Mouse (Mus musculus): Measurements from ENCODE around the gene Etl4. TPM values are rescaled to one million over a fixed set of nuclear protein-coding genes. Genes with fewer than 3 reads are reported as not detected.

Etl4 gene
- polyA plus RNA-seq, 2 experiments = 38.3 to 44.9 TPM

GRCm38 (mm10) chr2:20492125-20492524 is 582.5 kb downstream of the Etl4 start:
- ATAC-seq (ENCODE audit: low FRiP score, low read depth) (no peak), DNase-seq (ENCODE audit: low spot score) (no peak)
- no peaks in the 10 kb centered on the region for H3K4me1 ChIP-seq (ENCODE audit: control insufficient read depth, insufficient read depth, low read length)
- no peak overlapping the region for H3K27ac ChIP-seq (replicated peaks; ENCODE audit: low read depth, low read length)
- 55% methylated on average over 2 of the region's 2 CpGs for WGBS
- no peaks in the 10 kb centered on the region for H3K9me3 ChIP-seq (ENCODE audit: control insufficient read depth, low read length)
- no peak overlapping the region for H3K4me2 ChIP-seq (replicated peaks; ENCODE audit: low read depth, low read length, severe bottlenecking)
- no peaks in the 10 kb centered on the region for H3K36me3 ChIP-seq (ENCODE audit: control insufficient read depth, insufficient read depth, low read length)
- no peak overlapping the region for H3K4me3 ChIP-seq (replicated peaks; ENCODE audit: low read length)
- no peak overlapping the region for H3K9ac ChIP-seq (ENCODE audit: low read depth, low read length, severe bottlenecking)
- no peaks in the 10 kb centered on the region for H3K27me3 ChIP-seq (ENCODE audit: control insufficient read depth, insufficient read depth, low read length)
- no peak for TF ChIP-seq POLR2A (IDR thresholded peaks at IDR 0.05; ENCODE audit: borderline replicate concordance, extremely low read depth, insufficient read depth, insufficient read length)

GRCm38 (mm10) chr2:20493806-20494205 is 584.2 kb downstream of the Etl4 start:
- H3K4me3 ChIP-seq (replicated peaks; ENCODE audit: low read length) = no peak overlapping the region
- WGBS = 83% methylated on average over 2 of the region's 2 CpGs
- no peaks in the 10 kb centered on the region for H3K27me3 ChIP-seq (ENCODE audit: control insufficient read depth, insufficient read depth, low read length)
- H3K36me3 ChIP-seq (ENCODE audit: control insufficient read depth, insufficient read depth, low read length) = no peaks in the 10 kb centered on the region
- no peaks in the 10 kb centered on the region for H3K4me1 ChIP-seq (ENCODE audit: control insufficient read depth, insufficient read depth, low read length)
- DNase-seq (ENCODE audit: low spot score) (no peak), ATAC-seq (ENCODE audit: low FRiP score, low read depth) (no peak)
- no peak overlapping the region for H3K27ac ChIP-seq (replicated peaks; ENCODE audit: low read depth, low read length)
- no peaks in the 10 kb centered on the region for H3K9me3 ChIP-seq (ENCODE audit: control insufficient read depth, low read length)
- no peak overlapping the region for H3K9ac ChIP-seq (ENCODE audit: low read depth, low read length, severe bottlenecking)
- H3K4me2 ChIP-seq (replicated peaks; ENCODE audit: low read depth, low read length, severe bottlenecking) = no peak overlapping the region
- no peak for TF ChIP-seq POLR2A (IDR thresholded peaks at IDR 0.05; ENCODE audit: borderline replicate concordance, extremely low read depth, insufficient read depth, insufficient read length)

GRCm38 (mm10) chr2:20494666-20495065 is 585.1 kb downstream of the Etl4 start:
- Histone ChIP-seq H3K36me3 (ENCODE audit: control insufficient read depth, insufficient read depth, low read length) (no peaks in the 10 kb centered on the region), H3K4me2 (replicated peaks; ENCODE audit: low read depth, low read length, severe bottlenecking) (no peak overlapping the region), H3K27me3 (ENCODE audit: control insufficient read depth, insufficient read depth, low read length) (no peaks in the 10 kb centered on the region), H3K9me3 (ENCODE audit: control insufficient read depth, low read length) (no peaks in the 10 kb centered on the region), H3K4me3 (replicated peaks; ENCODE audit: low read length) (no peak overlapping the region), H3K4me1 (ENCODE audit: control insufficient read depth, insufficient read depth, low read length) (no peaks in the 10 kb centered on the region), H3K27ac (replicated peaks; ENCODE audit: low read depth, low read length) (no peak overlapping the region), H3K9ac (ENCODE audit: low read depth, low read length, severe bottlenecking) (no peak overlapping the region)
- ATAC-seq (ENCODE audit: low FRiP score, low read depth) (no peak), DNase-seq (ENCODE audit: low spot score) (peak; percentile 76)
- no peak for TF ChIP-seq POLR2A (IDR thresholded peaks at IDR 0.05; ENCODE audit: borderline replicate concordance, extremely low read depth, insufficient read depth, insufficient read length)
- 25% methylated on average over 3 of the region's 3 CpGs for WGBS

GRCm38 (mm10) chr2:20496219-20496800 is 586.7 kb downstream of the Etl4 start:
- H3K27ac ChIP-seq (replicated peaks; ENCODE audit: low read depth, low read length) = no peak overlapping the region
- no peaks in the 10 kb centered on the region for H3K4me1 ChIP-seq (ENCODE audit: control insufficient read depth, insufficient read depth, low read length)
- no peak for ATAC-seq (ENCODE audit: low FRiP score, low read depth)
- no peaks in the 10 kb centered on the region for H3K36me3 ChIP-seq (ENCODE audit: control insufficient read depth, insufficient read depth, low read length)
- no peaks in the 10 kb centered on the region for H3K27me3 ChIP-seq (ENCODE audit: control insufficient read depth, insufficient read depth, low read length)
- DNase-seq (ENCODE audit: low spot score) = no peak
- no peak overlapping the region for H3K9ac ChIP-seq (ENCODE audit: low read depth, low read length, severe bottlenecking)
- no peak overlapping the region for H3K4me3 ChIP-seq (replicated peaks; ENCODE audit: low read length)
- H3K9me3 ChIP-seq (ENCODE audit: control insufficient read depth, low read length) = 0 out of 2 replicates have a peak, but pooled peaks cover 6% of the 10 kb centered on the region
- no peak overlapping the region for H3K4me2 ChIP-seq (replicated peaks; ENCODE audit: low read depth, low read length, severe bottlenecking)
- TF ChIP-seq POLR2A (IDR thresholded peaks at IDR 0.05; ENCODE audit: borderline replicate concordance, extremely low read depth, insufficient read depth, insufficient read length) = no peak
- 64% methylated on average over 8 of the region's 8 CpGs for WGBS

GRCm38 (mm10) chr2:20507832-20508723 is 598.5 kb downstream of the Etl4 start:
- ATAC-seq (ENCODE audit: low FRiP score, low read depth) (no peak), DNase-seq (ENCODE audit: low spot score) (no peak)
- no peaks in the 10 kb centered on the region for H3K27me3 ChIP-seq (ENCODE audit: control insufficient read depth, insufficient read depth, low read length)
- TF ChIP-seq POLR2A (IDR thresholded peaks at IDR 0.05; ENCODE audit: borderline replicate concordance, extremely low read depth, insufficient read depth, insufficient read length) = no peak
- no peak overlapping the region for H3K4me3 ChIP-seq (replicated peaks; ENCODE audit: low read length)
- H3K4me1 ChIP-seq (ENCODE audit: control insufficient read depth, insufficient read depth, low read length) = no peaks in the 10 kb centered on the region
- no peaks in the 10 kb centered on the region for H3K9me3 ChIP-seq (ENCODE audit: control insufficient read depth, low read length)
- no peak overlapping the region for H3K27ac ChIP-seq (replicated peaks; ENCODE audit: low read depth, low read length)
- no peak overlapping the region for H3K4me2 ChIP-seq (replicated peaks; ENCODE audit: low read depth, low read length, severe bottlenecking)
- no peak overlapping the region for H3K9ac ChIP-seq (ENCODE audit: low read depth, low read length, severe bottlenecking)
- WGBS = 56% methylated on average over 6 of the region's 6 CpGs
- no peaks in the 10 kb centered on the region for H3K36me3 ChIP-seq (ENCODE audit: control insufficient read depth, insufficient read depth, low read length)

All from limb, embryonic 14.5 days (tissue).